Mouse (Mus musculus): Measurements from ENCODE around the gene Slc28a1.

- TF ChIP-seq CTCF (IDR thresholded peaks at IDR 0.05; ENCODE audit: control insufficient read depth, insufficient read depth, insufficient replicate concordance, low read depth, low read length) (no peak), POLR2A (IDR thresholded peaks at IDR 0.05; ENCODE audit: control insufficient read depth, low read depth, low read length) (no peak)
These were observed 69.5 kb downstream of the Slc28a1 start for GRCm38 (mm10) chr7:81184136-81184535.

Data from testis, adult 2 months (tissue).